Mouse (Mus musculus): ENCODE measurements around the gene Cavin1.

DNA sequence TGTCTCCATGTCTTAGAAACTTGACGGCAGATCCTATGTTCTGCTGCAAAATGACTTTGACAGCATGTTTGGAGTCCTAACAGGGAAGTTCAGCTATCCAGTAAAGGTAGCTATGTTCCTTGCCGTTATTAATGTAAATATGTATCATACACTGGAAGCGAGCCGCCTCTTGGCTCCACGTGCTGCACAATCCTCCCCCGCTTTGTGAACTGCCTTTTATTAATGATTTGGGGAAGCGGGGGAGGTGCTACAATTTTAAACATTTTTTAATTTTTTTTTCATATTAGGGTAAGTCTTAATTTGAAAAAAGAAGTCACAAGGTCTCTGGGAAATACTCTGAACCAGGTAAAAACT lies 13.1 kb upstream of the Cavin1 start:
- TF ChIP-seq EP300 (IDR thresholded peaks at IDR 0.05; ENCODE audit: low read length): no peak
- no peak for TF ChIP-seq E2F4 (IDR thresholded peaks at IDR 0.05; ENCODE audit: insufficient replicate concordance, low read depth, low read length)
- no peak for TF ChIP-seq CTCF (conservative IDR thresholded peaks at IDR 0.05 in 1 of 2, IDR thresholded peaks at IDR 0.05 in 1 of 2; ENCODE audit: low read depth in 2 of 2, low read length in 2 of 2)
- no peak for TF ChIP-seq POLR2A (IDR thresholded peaks at IDR 0.05; ENCODE audit: low read depth, low read length)
- no peak for TF ChIP-seq IRF4 (IDR thresholded peaks at IDR 0.05; ENCODE audit: low read depth, low read length)
- no peak for TF ChIP-seq ZNF384 (IDR thresholded peaks at IDR 0.05; ENCODE audit: low read depth, low read length)
- TF ChIP-seq JUN (IDR thresholded peaks at IDR 0.05; ENCODE audit: insufficient read depth, low read depth, low read length): no peak
- no peak for TF ChIP-seq MXI1 (IDR thresholded peaks at IDR 0.05; ENCODE audit: low read depth, low read length)
- TF ChIP-seq BHLHE40 (IDR thresholded peaks at IDR 0.05; ENCODE audit: low read depth, low read length): no peak
- TF ChIP-seq ETS1 (conservative IDR thresholded peaks at IDR 0.05; ENCODE audit: low read depth, low read length): no peak
- no peak for TF ChIP-seq MEF2A (IDR thresholded peaks at IDR 0.05; ENCODE audit: borderline replicate concordance, low read depth, low read length)
- no peak for TF ChIP-seq RCOR1 (conservative IDR thresholded peaks at IDR 0.05; ENCODE audit: low read depth, low read length)
- TF ChIP-seq HCFC1 (IDR thresholded peaks at IDR 0.05; ENCODE audit: low read depth, low read length): no peak; the same call in 1 of the 2 replicates

Data from CH12.LX (cell line).